Mouse (Mus musculus): ENCODE data around the gene Wasf2.

Gene Wasf2

DNA sequence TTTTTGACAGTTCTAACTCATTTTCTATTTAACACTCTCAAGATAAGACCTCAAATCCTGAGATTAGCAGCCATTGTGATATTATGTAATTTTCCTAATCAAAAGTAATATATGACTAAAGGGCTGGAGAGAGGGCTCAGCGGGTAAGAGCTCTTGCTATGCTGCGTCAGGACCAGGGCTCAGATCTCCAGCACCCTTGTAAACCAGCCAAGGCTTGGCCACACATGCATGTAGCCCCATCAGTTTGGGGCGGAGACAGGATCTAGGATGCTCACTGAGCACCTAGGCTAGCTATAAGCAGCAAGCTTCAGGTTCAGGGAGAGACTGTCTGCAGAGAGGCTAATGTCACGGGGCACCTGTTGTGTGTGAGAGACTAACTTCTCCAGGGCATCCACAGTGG, 42.1 kb downstream of the Wasf2 start:
- in situ Hi-C loops (cut with MboI; ENCODE audit: low sequenced_read_pairs), result no loop called here

DNA sequence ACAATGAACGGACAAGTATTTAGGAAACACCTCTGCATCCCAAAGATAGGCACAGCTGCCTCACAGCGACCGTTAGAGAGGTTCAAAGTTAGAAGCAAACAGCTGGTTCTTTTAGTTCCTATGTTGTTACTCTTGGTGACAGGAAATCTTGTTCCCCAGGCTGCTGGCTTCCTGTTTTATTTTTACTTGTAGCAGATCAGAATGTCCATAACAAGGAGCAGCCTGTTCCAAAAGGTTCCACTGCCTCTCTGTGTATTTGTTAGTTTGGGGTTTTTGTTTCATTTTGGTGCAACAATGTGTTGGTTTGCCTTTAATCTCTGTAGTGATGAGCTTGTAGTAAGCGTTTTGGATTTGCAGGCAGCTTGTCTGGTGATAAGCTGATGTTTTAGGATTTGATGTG, 44.1 kb downstream of the Wasf2 start:
- in situ Hi-C loops (cut with MboI; ENCODE audit: low sequenced_read_pairs), result no loop called here

DNA sequence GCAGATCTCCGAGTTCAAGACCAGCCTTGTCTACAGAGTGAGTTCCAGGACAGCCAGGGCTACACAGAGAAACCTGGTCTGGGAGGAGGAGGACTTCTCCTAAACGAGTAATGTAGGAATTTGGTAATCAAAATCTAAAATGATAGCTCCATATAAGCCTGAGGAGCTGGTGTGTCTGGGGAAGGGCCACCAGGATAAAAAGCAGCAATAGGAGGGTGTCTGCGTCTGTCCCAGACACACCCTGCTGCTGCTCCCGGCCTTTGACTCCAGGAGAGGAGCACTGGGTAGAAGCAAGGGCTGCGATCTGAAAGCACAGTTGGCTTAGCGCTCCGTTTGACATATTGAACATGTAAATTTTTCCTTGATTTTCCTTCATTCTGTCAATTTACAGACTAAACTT, 45.0 kb downstream of the Wasf2 start:
- in situ Hi-C loops (cut with MboI; ENCODE audit: low sequenced_read_pairs), result no loop called here

DNA sequence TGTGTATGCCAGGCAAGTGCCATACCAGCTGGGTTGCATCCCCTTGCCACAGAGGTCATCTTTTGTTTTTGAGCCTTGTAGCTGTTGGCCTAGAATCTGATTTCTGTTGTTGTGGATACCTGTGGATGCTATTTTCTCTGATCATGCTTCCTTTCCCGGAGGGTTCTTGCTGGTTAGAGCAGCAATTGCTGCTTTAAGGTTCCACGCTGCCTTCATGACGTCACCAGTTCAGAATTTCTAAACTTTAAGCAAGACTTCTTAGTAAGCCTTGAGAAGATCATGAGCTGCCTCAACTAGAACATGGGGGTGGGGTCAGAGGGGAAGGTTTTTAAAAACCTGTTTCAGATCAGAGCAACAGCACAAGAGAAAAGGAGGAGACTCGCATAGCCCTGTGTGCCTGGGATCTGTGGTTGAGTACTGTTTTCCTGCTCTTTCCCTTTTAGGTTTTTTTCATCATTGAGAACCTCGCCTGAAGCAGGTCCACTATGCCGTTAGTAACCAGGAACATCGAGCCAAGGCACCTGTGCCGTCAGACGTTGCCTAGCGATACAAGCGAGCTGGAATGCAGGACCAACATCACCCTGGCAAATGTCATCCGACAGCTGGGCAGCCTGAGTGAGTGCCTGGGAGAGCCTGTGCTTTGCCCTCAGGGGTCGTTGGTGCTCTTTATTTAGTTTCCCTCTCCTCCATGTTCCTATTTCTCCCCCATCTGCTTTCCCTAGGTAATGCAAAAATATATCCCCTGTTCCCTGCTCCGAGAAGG, 45.9 kb downstream of the Wasf2 start:
- in situ Hi-C loops (cut with MboI; ENCODE audit: low sequenced_read_pairs), result no loop called here

DNA sequence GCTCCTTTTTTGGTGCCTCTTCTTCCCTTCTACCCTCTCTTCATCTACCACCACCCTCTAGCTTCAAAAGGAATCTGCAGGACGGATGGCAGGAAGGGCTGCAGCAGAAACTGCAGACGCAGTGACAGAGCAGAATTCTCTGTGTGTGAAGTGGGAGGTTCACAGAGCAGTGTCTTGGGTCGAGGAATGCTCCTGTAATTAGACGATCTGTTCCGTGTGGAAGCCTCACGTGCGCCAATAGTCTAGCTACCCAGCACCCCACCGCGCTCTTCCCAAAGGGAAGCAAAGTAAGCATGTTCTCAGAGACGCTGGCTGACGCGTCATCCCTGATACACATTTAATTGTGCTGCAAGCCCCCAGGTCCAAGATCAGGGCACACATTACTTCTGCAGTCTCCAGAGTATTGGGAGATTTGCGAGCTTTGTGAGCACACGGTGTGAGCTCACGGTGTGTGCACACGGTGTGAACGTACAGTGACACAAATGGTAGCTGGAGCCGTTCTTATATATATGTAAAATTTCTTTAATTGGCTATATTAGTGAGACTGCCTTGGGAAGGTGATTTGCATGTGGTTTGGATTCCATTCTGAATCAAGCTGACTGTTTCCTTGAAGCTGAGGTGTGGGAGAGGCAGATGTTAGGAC, 46.6 kb downstream of the Wasf2 start:
- in situ Hi-C loops (cut with MboI; ENCODE audit: low sequenced_read_pairs), result no loop called here

DNA sequence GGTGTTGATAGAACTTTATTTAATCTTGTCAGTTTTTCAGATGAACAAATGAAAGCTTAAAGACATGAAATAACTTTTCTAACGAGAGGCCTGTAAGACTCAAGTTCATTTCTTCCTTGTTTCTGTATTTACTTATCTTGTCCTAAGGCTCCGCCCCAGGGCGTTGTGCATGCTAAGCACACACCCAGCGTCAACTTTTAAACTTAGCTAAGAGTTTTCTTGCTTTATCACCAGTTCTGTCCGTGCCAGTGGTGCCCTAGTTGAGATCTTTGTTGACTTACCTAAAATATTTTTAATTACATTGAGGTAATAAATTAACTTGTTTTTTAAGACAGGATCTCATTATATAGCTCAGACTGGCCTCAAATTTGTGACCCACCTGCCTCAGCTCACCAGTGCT, 48.0 kb downstream of the Wasf2 start:
- in situ Hi-C loops (cut with MboI; ENCODE audit: low sequenced_read_pairs), result no loop called here

DNA sequence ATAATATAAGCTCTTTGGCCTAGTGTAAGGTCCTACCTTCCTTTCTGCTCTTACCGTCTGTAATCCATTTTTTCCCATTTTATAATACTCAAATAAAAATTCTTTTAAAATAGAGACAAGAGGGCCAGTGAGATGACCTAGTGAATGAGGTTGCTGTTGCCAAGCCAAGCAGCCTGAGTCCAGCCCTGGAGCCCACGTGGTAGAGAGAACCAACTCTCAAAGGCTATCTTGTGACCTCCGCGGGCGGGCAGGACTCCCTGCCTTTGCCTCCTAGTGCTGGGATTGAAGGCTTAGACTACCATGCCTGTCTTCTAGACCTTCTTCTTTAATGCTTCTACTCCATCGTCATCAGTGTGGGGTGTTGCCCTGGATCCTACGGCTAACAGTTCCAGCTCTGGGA, 49.0 kb downstream of the Wasf2 start:
- in situ Hi-C loops (cut with MboI; ENCODE audit: low sequenced_read_pairs), result no loop called here

DNA sequence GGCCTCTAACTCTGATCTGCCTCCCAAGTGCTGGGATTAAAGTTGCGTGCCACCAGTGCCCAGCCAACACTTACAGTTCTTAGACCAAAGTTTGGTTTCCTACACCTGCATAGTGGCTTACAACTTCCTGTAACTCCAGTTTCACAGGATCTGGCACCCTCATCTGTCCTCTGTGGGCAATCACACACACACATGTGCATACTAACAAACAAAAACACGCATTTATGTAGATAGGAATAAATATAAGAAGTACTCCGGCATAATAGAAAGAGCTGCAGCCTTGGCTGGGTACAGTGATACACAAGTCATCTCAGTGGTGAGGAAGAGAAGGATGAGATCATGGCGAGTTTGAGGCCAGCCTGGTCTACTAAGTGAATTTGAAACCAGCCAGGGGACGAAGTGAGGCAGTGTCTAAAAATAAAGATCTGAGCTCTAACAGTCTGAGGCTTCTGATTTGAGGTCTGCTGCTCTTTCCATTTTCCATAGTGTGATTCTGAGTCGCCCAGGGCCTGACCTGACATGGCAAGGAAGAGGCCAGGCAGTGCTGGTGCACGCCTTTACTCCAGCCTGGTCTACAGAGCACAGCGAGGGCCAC, 52.2 kb downstream of the Wasf2 start:
- in situ Hi-C loops (cut with MboI; ENCODE audit: low sequenced_read_pairs), result no loop called here

DNA sequence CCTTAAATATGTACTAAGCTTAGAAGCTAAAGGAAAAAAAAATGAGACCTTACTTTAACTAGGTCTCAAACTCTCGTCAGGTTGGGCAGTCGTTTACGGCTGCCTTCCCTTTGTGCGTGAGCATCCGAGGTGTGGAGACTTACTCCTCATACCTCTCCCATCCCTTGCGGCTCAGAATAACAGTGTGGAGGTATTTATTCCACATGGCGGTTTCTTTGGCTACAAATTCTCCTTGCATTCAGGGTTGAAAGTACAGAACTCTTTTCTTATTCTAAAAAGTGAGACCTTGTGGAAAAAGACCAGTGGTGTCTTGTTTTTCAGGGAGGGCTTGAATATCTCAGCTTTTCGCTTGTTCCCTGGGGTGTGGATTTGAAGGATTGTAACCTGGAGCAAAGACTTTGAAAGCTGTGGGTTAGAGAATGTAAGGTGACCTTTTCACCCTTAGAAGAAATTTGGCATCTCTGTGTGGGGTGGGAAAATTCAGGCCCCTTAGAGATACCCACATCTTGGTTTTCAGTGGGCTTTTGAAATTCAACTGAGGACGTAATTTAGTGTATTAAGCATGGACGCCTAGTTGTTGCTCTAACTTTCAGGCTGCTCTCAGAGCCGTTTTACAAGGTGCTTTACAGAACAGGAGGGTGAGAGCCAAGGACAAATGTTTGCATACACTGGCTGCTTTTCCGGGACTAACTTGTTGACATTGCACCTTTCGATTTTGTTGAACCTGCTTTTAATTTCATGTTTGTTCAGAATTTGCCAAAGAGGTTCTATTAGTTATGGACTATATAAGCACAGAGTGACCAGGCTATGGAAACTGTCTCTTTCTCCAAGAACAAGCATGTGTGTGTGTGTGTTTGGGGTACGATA, 54.0 kb downstream of the Wasf2 start:
- in situ Hi-C loops (cut with MboI; ENCODE audit: low sequenced_read_pairs), result no loop called here

DNA sequence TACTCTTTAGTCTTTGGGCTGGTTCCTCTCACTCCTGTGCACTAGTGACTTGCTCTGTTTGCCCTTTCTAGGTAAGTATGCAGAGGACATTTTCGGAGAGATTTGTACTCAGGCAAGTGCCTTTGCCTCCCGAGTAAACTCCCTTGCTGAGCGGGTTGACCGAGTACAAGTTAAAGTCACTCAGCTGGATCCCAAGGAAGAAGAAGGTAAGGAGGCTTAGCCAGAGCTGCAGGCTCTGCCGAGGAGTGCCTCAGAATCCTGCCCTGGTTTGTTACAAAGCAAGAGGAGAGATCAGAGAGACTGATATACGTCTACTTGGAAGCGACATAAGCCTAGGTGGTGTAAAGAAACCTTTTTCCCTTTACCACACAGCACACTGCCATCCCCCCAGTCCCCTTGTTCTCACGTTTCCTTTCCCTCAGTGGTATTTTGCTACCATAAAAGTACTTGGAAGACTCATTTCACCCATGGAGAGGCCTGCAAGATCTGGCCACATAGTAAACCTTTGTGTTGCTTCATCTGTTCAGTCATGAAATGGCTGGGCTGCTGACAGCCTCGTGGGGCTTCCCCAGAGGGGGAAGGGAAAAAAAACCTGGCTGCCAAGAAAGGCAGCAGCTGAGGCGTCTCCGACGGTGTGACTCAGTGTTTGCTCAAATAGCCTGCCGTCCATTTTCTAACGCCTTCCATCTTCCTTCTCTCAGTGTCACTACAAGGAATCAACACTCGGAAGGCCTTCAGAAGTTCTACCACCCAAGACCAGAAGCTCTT, 54.8 kb downstream of the Wasf2 start:
- in situ Hi-C loops (cut with MboI; ENCODE audit: low sequenced_read_pairs), result no loop called here

DNA sequence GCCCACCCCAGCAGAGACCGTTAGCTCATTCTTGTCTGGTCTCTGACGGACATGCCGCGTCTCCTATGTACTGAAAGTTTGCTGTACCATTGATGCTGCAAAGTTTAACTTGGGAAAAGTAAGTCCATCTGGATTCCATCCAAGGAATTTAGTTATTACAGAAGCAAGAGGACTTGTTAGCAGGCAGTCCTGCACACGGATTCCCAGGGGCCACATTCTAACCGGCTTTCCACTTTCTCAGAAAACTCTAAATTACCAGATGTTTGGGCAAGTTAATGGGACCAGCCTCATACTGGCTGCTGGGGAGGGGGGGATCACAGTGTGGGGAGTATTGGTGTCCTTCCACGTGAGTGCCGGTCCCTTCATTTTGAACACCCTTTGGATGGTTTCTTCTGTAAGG, 55.6 kb downstream of the Wasf2 start:
- in situ Hi-C loops (cut with MboI; ENCODE audit: low sequenced_read_pairs), result no loop called here

DNA sequence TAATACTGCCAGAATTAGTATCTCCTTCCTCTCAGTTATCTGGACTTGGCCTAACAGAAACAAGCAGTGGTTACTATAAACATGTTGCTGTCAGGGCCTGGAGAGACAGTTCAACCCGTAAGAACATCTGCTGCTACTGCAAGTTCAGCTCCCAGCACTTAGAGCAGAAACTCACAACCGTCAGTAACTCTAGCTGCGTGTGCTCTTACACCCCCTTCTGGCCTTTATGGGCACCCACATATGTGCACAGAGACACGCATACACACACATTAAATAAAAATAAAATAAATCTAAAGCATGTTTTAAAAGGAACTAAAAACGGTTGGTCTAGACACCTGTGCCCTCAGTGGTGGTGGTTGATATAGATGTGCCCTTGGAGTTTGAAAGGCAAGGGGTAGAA, 56.6 kb downstream of the Wasf2 start:
- in situ Hi-C loops (cut with MboI; ENCODE audit: low sequenced_read_pairs), result no loop called here

DNA sequence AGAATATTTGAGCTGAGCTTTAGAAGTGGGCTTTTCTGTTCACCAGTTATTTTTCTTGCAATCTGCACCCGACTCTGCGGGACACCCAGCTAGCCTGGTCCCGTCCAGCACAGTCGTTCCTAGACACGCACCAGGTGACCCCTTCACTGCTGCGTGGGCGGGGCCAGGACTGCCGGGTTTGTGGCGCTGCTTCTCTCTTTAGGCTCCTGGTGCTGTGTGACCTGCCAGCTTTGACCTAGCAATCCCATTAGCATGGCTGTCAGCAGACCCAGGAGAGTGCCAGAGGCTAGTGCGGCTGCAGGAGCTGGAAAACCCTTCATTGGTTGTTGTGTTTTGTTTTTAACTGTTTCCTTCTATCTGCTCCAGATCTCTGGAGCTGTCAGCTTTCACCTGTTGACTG, 59.1 kb downstream of the Wasf2 start:
- in situ Hi-C loops (cut with MboI; ENCODE audit: low sequenced_read_pairs), result no loop called here

DNA sequence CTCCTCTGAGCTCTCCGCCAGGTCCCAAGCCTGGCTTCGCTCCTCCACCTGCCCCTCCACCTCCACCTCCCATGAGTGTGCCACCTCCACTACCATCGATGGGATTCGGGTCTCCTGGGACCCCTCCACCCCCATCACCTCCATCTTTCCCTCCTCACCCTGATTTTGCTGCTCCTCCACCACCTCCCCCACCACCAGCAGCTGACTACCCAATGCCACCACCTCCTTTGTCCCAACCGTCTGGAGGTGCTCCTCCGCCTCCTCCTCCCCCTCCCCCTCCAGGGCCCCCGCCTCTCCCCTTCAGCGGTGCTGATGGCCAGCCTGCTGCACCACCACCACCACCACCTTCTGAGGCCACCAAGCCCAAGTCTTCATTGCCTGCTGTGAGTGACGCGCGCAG, 64.2 kb downstream of the Wasf2 start:
- in situ Hi-C loops (cut with MboI; ENCODE audit: low sequenced_read_pairs), result no loop called here

DNA sequence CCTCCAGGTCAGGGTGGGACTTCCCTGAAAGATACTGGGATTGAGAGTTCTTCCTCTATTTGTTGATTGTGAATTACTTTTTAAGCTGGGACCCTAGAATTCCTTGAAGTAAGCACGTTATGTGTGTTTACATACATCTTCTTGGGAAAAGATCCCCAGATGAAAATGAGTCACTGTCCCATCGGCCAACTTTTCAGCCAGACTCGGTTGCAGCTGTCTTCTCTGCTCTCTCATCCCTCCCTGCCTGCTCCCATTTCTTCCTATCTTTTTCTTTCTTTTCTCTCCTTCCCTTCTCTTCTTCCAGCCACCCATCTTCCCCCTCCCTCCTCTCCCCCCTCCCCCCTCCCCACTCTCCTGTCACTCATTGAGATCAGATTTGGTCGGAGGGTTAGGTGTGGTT, 64.7 kb downstream of the Wasf2 start:
- in situ Hi-C loops (cut with MboI; ENCODE audit: low sequenced_read_pairs), result no loop called here

DNA sequence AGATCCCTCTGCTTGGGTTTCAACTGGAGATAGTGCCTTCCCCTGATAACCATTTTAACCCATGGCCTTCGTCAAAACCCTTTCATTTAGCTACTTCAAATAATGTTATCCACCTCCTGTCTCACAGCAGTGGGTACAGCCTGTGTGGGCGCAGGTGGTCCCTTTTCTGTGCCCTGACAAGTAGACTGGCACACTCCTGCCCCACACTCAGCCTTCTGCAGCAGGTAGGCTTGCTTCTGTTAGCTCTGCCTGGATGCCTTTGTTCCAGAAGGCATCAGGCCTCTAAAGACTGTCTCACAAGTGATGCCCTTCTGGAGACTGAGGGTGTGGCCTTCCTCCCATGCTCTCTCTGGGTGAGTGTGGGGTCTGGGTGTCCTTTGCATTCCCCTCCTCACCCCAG, 65.8 kb downstream of the Wasf2 start:
- in situ Hi-C loops (cut with MboI; ENCODE audit: low sequenced_read_pairs), result no loop called here

DNA sequence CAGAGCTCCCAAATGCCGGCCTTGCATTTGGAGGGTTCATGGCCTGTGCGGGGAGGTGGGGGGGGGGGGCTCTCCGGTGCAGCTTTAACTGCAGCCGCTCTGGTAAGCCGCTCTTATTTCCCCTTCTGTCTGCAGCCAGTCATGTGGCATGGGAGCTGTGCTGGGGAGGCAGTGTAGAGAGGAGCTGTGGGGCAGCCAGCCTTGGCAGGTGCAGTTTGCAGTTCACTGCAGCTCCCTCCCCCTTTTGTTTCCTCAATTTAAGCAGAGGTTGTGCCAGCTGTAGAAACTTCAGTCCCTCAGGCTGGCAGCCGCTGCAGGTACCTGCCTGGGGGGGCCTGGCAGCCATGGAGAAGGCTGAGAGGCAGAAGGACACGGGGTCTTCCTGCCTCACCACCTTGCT, 66.5 kb downstream of the Wasf2 start:
- in situ Hi-C loops (cut with MboI; ENCODE audit: low sequenced_read_pairs), result no loop called here

DNA sequence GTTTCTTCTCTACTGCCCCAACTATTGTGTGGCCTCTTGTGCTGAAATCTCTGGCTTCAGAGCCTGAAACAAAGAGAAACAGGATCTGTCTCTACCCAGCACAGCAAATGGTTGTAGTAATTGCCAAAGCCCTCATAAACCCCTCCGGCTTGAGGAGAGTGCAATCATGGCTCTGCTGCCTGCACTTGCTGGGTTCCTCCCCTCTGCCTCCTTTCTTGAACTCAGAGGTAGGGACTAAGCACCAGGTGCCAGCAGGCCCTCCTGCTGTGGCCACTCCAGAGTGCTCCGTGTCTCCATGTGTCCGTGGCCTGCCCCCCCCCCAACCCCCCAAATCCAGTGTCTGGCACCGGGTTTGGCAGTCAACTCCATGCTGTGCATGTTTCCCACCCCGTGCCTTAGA, 67.0 kb downstream of the Wasf2 start:
- in situ Hi-C loops (cut with MboI; ENCODE audit: low sequenced_read_pairs), result no loop called here

DNA sequence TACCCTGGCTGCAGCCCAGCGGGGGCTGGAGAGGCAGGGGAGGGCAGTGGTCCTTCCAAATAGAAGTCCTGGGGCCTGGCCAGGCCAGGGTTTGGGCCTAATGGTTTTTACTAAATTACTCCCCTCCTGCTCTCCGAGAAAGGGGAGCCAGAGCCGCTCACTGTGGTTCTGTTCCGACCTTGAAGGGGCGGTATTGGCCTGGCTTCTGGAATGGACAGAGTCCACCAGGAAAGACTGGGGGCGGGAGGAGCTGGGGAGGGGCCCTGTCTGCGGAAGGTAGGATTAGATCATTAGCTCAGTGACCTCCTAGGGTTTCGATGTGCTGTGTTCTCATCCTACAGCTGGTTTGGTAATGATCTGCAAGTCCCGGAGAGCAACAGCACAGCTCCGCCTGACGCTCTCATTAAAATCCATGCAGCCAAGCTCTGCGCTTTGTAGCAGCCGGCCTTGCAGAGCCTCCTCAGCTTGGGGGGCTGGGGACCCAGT, 67.5 kb downstream of the Wasf2 start:
- in situ Hi-C loops (cut with MboI; ENCODE audit: low sequenced_read_pairs), result no loop called here

DNA sequence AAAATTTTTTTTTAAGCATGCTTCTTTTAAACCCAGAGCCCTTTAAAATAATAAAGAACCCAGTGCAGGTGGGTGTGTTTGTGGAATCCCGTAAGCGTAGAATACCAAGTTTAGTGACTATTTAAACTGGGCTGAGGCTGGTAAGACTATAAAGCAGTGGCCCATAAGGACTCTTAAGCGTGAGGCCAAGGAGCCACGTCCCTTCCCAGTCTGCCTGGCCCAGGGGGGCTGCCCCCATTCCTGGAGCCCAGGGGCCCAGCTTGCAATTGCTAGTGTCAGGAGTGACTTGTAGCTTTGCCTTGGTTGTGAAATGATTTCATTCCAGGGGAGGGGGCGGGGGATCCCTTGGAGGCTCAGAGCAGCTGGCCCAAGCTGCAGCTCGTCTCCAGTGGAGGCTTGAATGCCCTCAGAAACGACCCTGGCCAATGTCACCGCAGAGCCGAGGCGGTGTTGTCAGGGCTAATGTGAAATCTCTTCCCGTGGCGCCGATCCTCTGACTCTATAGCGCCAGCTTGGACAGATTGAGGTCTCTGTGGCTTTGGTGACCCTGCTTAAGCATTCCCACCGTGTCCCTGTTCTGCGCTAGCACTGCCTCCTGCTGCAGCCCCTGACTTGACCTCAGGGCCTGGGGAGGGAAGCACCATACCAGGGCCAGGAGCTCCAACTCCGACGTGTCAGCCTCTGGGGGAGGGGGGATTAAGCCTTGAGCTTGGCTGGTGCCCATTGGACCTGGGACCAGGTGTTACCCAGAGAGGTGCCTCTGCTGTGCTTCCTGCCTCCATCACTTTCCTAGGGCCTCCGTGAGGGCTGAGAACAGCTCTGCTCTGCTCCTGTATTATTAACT, 68.3 kb downstream of the Wasf2 start:
- in situ Hi-C loops (cut with MboI; ENCODE audit: low sequenced_read_pairs), result no loop called here

Measured in CH12F3 (cell line).